Mouse (Mus musculus) limb, embryonic 11.5 days (tissue): ENCODE results near the gene Mylpf. TPM values are rescaled to one million over a fixed set of nuclear protein-coding genes. Genes with fewer than 3 reads are reported as not detected.

Experiments used
- ATAC-seq: fragments of 200-750 bp; cut with Nextera tagmentation; 2 replicates; pipeline ENCODE4 v1.8.0; 2017; ENCODE audit warnings: low read depth; ENCODE audit not compliant: insufficient number of reproducible peaks, low FRiP score, low TSS enrichment
- DNase-seq: peaks from one replicate; pipeline ENCODE4 v3.0.0-alpha.2; 2015; ENCODE audit warnings: low spot score
- H3K27ac ChIP-seq: fragments of 300-500 bp; sonication (generic); replicated peaks from 2 replicates; pipeline ENCODE4 v1.5.1; 2014; ENCODE audit warnings: low read depth, mild to moderate bottlenecking, low read length
- H3K27me3 ChIP-seq: fragments of 300-500 bp; sonication (generic); 2 replicates; pipeline ENCODE4 v1.6.1; 2014; ENCODE audit warnings: mild to moderate bottlenecking, low read length, mixed read lengths; ENCODE audit not compliant: control insufficient read depth, insufficient read depth
- H3K36me3 ChIP-seq: fragments of 300-500 bp; sonication (generic); 2 replicates; pipeline ENCODE4 v1.6.1; 2014; ENCODE audit warnings: mild to moderate bottlenecking, low read length, moderate library complexity, mixed read lengths; ENCODE audit not compliant: control insufficient read depth, insufficient read depth
- H3K4me1 ChIP-seq: fragments of 300-500 bp; sonication (generic); 2 replicates; pipeline ENCODE4 v1.6.1; 2014; ENCODE audit warnings: low read length, mixed read lengths; ENCODE audit not compliant: control insufficient read depth, insufficient read depth
- H3K4me2 ChIP-seq: fragments of 300-500 bp; sonication (generic); 2 replicates; pipeline ENCODE4 v1.6.1; 2014; ENCODE audit warnings: low read depth, mild to moderate bottlenecking, moderate library complexity; ENCODE audit not compliant: severe bottlenecking
- H3K4me3 ChIP-seq: fragments of 300-500 bp; sonication (generic); 2 replicates; pipeline ENCODE4 v1.5.1; 2014; ENCODE audit warnings: low read depth, low read length
- H3K9ac ChIP-seq: fragments of 300-500 bp; sonication (generic); 2 replicates; pipeline ENCODE4 v1.6.1; 2014; ENCODE audit warnings: mild to moderate bottlenecking, low read length
- H3K9me3 ChIP-seq: fragments of 300-500 bp; sonication (generic); 2 replicates; pipeline ENCODE4 v1.6.1; 2016; ENCODE audit warnings: low read length; ENCODE audit not compliant: control insufficient read depth
- WGBS: fragments of 180-500 bp; shearing (Covaris S2); extraction: QIAGEN DNeasy Blood & Tissue Kit; methylation state at CpG from one replicate; pipeline ENCODE4 v1.1.7; 2014; 5-methylcytosine and 5-hydroxymethylcytosine counted together
- polyA plus RNA-seq: library from polyadenylated mRNA; unstranded; fragments of >200 nt; fragmentation: Nextera tagmentation; extraction: Ambion mirVana; gene quantifications from 2 replicates; pipeline ENCODE4 v1.2.1, GENCODE M21; 2014

Gene Mylpf
- polyA plus RNA-seq, 1 experiment from 2014 or later = 33.7 TPM

- DNase-seq (no peak), ATAC-seq (no peak)
- H3K27me3 ChIP-seq = no peaks in the 10 kb centered on the region
- H3K4me3 ChIP-seq = no peak overlapping the region
- no peak overlapping the region for H3K9ac ChIP-seq
- H3K4me1 ChIP-seq = no peaks in the 10 kb centered on the region
- no peak overlapping the region for H3K27ac ChIP-seq
- no peaks in the 10 kb centered on the region; the same call in 1 of the 2 replicates for H3K9me3 ChIP-seq
- H3K36me3 ChIP-seq = peaks cover 9% of the 10 kb centered on the region; the same call in 1 of the 2 replicates
- H3K4me2 ChIP-seq = no peak overlapping the region
- WGBS = 84% methylated on average over 11 of the region's 11 CpGs
These were observed 16.7 kb downstream of the Mylpf start for GRCm38 (mm10) chr7:127225147-127225995.

GRCm38 (mm10) chr7:127228615-127229303, 20.1 kb downstream of the Mylpf start:
- H3K27ac ChIP-seq = no peak overlapping the region
- DNase-seq (peak; percentile 83), ATAC-seq (no peak)
- no peaks in the 10 kb centered on the region for H3K27me3 ChIP-seq
- peaks cover 9% of the 10 kb centered on the region; the same call in 1 of the 2 replicates for H3K36me3 ChIP-seq
- H3K9me3 ChIP-seq = no peaks in the 10 kb centered on the region
- peaks cover 7% of the 10 kb centered on the region for H3K4me1 ChIP-seq
- H3K4me3 ChIP-seq = no peak overlapping the region; the same call in 1 of the 2 replicates
- H3K9ac ChIP-seq = no peak overlapping the region
- H3K4me2 ChIP-seq = no peak overlapping the region
- 66% methylated on average over 4 of the region's 4 CpGs for WGBS

DNA sequence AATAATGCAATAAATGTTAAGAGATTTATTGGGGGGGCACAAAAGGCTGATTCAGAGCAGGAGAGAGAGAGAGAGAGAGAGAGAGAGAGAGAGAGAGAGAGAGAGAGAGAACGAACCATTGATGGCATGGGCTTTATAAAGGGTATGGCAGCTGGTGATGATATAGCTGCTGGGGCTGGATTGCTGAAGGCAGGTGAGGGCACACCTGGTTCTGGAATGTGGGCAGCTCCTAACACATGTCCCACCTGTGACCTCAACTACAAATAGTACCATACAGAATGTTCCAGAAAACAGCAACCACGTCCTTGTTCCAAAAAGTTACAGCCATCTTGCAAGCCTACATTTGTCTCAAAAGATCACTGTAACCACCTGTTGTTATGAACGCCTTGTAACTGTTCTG, 22.7 kb downstream of the Mylpf start:
- WGBS = 82% methylated on average over 3 of the region's 3 CpGs
- Histone ChIP-seq H3K9ac (no peak overlapping the region; the same call in 1 of the 2 replicates), H3K4me3 (peak overlapping the region; percentile 94), H3K4me2 (peak overlapping the region; percentile 70), H3K27me3 (no peaks in the 10 kb centered on the region), H3K36me3 (peaks cover 26% of the 10 kb centered on the region), H3K9me3 (peaks cover 2% of the 10 kb centered on the region; the same call in 1 of the 2 replicates), H3K4me1 (peaks cover 7% of the 10 kb centered on the region), H3K27ac (no peak overlapping the region)
- ATAC-seq (no peak), DNase-seq (no peak)

GRCm38 (mm10) chr7:127231826-127232621, 23.3 kb downstream of the Mylpf start:
- Histone ChIP-seq H3K36me3 (peaks cover 32% of the 10 kb centered on the region), H3K27me3 (no peaks in the 10 kb centered on the region), H3K9ac (peak overlapping the region; percentile 96), H3K9me3 (peaks cover 2% of the 10 kb centered on the region; the same call in 1 of the 2 replicates), H3K4me2 (peak overlapping the region; percentile 70), H3K4me1 (peaks cover 7% of the 10 kb centered on the region), H3K4me3 (peak overlapping the region; percentile 94), H3K27ac (peak overlapping the region; percentile 98)
- 14% methylated on average over 20 of the region's 20 CpGs for WGBS
- ATAC-seq (no peak), DNase-seq (no peak)

GRCm38 (mm10) chr7:127232622-127233367, 24.1 kb downstream of the Mylpf start, which contains the start of the genes Zfp553 and Sept1:
Gene Zfp553 (plus strand): TSS chr7:127233061.
Gene Sept1 (minus strand): TSS chr7:127233130.
- ATAC-seq (peak; percentile 84), DNase-seq (peak; percentile 90)
- Histone ChIP-seq H3K36me3 (peaks cover 39% of the 10 kb centered on the region), H3K4me1 (peaks cover 7% of the 10 kb centered on the region), H3K9me3 (peaks cover 2% of the 10 kb centered on the region; the same call in 1 of the 2 replicates), H3K9ac (peak within 1 kb of the TSS; percentile 96), H3K27ac (peak within 1 kb of the TSS; percentile 98), H3K27me3 (no peaks in the 10 kb centered on the region), H3K4me2 (peak within 1 kb of the TSS; percentile 70), H3K4me3 (peak within 1 kb of the TSS; percentile 94)
- WGBS = under 1% methylated on average over 63 of the region's 64 CpGs

GRCm38 (mm10) chr7:127233368-127233749, 24.7 kb downstream of the Mylpf start:
- DNase-seq = no peak
- Histone ChIP-seq H3K9ac (peak overlapping the region; percentile 96), H3K36me3 (peaks cover 44% of the 10 kb centered on the region), H3K4me1 (peaks cover 7% of the 10 kb centered on the region), H3K4me3 (peak overlapping the region; percentile 94), H3K9me3 (peaks cover 2% of the 10 kb centered on the region; the same call in 1 of the 2 replicates), H3K4me2 (peak overlapping the region; percentile 70), H3K27me3 (no peaks in the 10 kb centered on the region), H3K27ac (peak overlapping the region; percentile 98)
- WGBS = under 1% methylated on average over 27 of the region's 27 CpGs
- peak; percentile 27; the same call in 1 of the 2 replicates for ATAC-seq

DNA sequence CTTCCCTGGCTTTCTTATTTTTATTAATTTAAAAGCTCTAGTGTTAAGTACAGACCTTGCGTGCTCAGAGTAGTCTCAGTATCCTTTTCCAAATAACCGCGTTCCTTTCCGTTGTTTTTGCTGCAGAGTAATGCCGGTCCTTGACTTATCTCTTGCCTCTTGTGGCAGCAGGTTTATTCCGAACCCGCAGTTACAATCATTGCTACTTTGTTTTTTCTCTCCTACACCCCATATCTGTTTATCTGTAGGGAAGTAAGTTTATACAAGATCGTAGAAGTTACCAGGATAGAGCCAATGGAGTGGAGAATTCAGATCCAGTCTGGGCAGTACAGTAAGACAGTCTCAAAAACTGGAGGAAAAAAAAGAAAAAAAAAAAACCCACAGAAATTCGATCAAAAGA, 25.1 kb downstream of the Mylpf start:
- peak overlapping the region; percentile 96 for H3K9ac ChIP-seq
- no peaks in the 10 kb centered on the region for H3K27me3 ChIP-seq
- 8% methylated on average over 9 of the region's 9 CpGs for WGBS
- peaks cover 47% of the 10 kb centered on the region for H3K36me3 ChIP-seq
- peaks cover 2% of the 10 kb centered on the region; the same call in 1 of the 2 replicates for H3K9me3 ChIP-seq
- peaks cover 7% of the 10 kb centered on the region for H3K4me1 ChIP-seq
- DNase-seq = no peak
- H3K27ac ChIP-seq = peak overlapping the region; percentile 98; the same call in 1 of the 2 replicates
- H3K4me2 ChIP-seq = peak overlapping the region; percentile 70
- H3K4me3 ChIP-seq = peak overlapping the region; percentile 94
- no peak for ATAC-seq
